Mouse (Mus musculus) cortical plate, adult 2 months (tissue): ENCODE data around the gene Chn2.

ENCODE experiments used
- CTCF ChIP-seq: fragments of 200-500 bp; IDR thresholded peaks from 2 replicates; pipeline ENCODE4 v1.5.1; 2011; ENCODE audit warnings: mild to moderate bottlenecking, control low read depth, low read length; ENCODE audit not compliant: insufficient read depth; ENCODE audit errors: extremely low read depth
- POLR2A ChIP-seq: fragments of 200-500 bp; IDR thresholded peaks from 2 replicates; pipeline ENCODE4 v1.6.1; 2011; ENCODE audit warnings: mild to moderate bottlenecking, low read length, control low read depth; ENCODE audit not compliant: insufficient read depth; ENCODE audit errors: extremely low read depth

DNA sequence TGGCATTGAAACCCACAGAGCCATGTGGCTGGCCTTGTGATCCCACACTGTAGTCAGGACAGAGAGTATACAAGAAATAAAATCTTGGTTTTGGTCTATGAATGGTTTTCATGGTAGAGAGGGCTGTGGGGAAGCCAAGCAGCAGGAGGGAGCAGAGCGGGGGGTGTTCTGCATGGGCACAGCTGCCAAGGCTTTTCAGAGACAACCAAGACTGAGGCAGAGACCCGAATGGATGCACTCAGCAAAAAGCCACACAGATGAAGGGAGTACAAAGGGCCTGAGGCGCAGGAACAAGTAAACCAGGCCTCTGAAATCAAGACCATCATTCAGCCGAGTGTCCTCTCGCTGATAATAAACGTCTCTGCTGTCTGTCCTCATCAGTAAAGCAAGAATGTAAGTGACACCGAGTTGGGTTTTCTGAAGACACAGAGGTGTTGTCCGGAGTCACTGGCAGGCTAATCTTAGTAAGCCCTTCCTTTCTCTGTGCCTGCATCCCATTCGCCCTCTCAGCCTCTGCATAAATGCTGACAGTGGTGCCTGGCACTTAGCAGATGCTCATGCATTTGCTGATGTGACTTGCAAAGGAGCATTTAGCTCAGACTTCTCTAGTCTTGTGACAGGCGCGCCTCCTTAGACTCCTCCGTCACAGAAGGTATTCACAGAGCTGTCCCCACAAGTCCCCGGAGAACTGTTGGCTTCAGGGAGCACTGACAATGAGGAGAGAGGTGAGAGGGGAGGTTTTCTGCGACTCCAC lies 144.6 kb downstream of the Chn2 start:
- TF ChIP-seq CTCF = no peak
- TF ChIP-seq POLR2A = no peak
